Mouse (Mus musculus) T-helper 17 cell (primary cell): Measurements from ENCODE around the gene Lrrd1.
"Not testable (repeated sequence)": the region's sequence is repeated elsewhere in the genome, so short reads cannot be mapped to it uniquely, and the experiment has no call there.

Experiments
- in situ Hi-C, 2 experiments: fragments of 300-600 bp; cut with MboI, MseI; formaldehyde crosslinking; loops; 1 replicate in 1 of 2; 2 replicates in 1 of 2; pipeline ENCODE4 v1.15.1; 2025; ENCODE audit warnings: high pct_unique_total_duplicates in 2 of 2

Lrrd1 gene

DNA sequence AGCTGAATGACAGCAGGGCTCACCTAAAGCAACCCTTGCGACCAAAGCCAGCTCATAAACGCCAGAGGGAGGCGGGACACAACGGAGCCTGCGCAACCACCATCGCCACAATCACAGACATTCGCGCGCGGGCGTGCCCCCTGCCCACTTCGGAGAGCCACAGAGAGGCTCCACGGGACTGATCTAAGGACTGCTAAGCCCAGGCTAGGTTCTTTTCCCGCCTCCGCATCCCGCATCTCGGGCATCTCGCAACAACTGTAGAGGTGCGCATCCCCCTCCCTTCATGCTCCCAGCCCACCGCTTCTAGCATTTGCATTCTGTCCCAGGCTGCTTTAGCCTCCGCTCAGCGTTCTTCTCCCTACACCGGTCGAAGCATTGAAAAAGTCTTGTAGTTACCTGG lies at the start of gene Lrrd1:
Gene Lrrd1 (plus strand): TSS at position 148 of the 400 bp plus-strand sequence.
- in situ Hi-C loops = no loop called here

- in situ Hi-C loops = not testable (repeated sequence)
These were observed 47.9 kb upstream of the Lrrd1 start for GRCm38 (mm10) chr5:3797101-3797500.

GRCm38 (mm10) chr5:3798656-3799055 lies 46.3 kb upstream of the Lrrd1 start:
- in situ Hi-C loops = not testable (repeated sequence)

DNA sequence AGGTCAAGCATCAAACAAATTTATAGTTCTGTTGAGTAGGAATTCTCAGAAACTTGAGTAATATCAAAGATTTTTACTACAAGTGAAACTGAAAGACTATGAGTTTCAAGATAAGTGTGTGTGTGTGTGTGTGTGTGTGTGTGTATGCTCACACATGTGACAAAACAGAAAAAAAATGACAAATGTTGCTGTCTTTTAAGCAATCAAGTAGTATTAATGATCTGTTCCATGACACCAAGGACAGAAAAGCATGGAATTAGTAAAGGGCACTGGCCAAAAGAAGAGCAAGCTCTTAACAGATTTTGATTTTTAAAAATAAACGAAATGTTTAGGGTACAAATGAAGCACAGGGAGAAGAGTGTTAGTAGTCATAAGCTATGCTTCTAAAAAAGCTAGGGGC lies 44.9 kb upstream of the Lrrd1 start:
- in situ Hi-C loops = loop anchor here (5.0 to 10.0 kb wide), 2 partner anchors 82 to 455 kb away; partner anchors contain the start of gene Cdk6 (in 1 of the 2)

GRCm38 (mm10) chr5:3800881-3801280 lies 44.1 kb upstream of the Lrrd1 start:
- in situ Hi-C loops = loop anchor here (5.0 to 10.0 kb wide), 2 partner anchors 81 to 456 kb away; partner anchors contain the start of gene Cdk6 (in 1 of the 2)

DNA sequence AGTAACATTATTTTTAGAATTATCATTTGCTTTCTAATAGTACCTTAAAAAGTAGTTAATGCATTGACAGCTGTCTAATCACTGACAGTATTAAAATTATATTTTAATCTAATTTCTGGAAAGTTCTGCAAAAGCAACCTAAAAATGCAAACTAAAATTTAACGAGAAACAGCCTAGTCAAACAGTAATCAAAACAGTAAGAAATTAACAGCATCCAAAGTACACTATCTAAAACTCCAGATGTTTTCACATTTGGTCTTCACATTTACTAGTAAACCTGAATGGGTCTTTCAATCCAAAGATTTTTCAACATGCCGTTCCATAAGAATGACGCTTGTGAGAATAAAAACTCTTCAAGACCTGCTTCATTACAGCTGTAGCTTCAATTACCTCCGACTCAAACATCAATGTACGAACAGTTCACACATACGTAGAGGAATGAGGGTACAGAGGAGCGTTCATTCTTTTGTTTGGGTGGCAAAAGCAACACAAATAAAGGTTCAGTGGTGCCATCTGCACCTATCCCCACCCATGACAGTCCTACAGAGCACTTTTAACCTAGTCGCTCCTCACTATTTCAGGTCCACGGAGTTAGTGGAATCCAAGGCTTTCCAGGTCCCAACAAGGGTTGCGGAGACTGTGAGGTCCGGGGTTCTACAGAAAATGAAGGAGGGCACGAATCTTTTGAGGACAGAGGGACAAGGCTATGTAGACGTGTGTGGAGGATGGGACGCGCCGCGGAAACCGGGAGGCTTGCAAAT lies 43.1 kb upstream of the Lrrd1 start:
- in situ Hi-C loops = loop anchor here (5.0 to 10.0 kb wide), 2 partner anchors 80 to 457 kb away; partner anchors contain the start of gene Cdk6 (in 1 of the 2)

- in situ Hi-C loops = loop anchor here (5.0 to 10.0 kb wide), 2 partner anchors 80 to 458 kb away; partner anchors contain the start of gene Cdk6 (in 1 of the 2)
These were observed 42.3 kb upstream of the Lrrd1 start, which contains the start of the genes Ankib1 and Krit1 for GRCm38 (mm10) chr5:3802433-3803291. TSS of gene Ankib1 (minus strand) at chr5:3802925. TSS of gene Krit1 (plus strand) at chr5:3803184.

DNA sequence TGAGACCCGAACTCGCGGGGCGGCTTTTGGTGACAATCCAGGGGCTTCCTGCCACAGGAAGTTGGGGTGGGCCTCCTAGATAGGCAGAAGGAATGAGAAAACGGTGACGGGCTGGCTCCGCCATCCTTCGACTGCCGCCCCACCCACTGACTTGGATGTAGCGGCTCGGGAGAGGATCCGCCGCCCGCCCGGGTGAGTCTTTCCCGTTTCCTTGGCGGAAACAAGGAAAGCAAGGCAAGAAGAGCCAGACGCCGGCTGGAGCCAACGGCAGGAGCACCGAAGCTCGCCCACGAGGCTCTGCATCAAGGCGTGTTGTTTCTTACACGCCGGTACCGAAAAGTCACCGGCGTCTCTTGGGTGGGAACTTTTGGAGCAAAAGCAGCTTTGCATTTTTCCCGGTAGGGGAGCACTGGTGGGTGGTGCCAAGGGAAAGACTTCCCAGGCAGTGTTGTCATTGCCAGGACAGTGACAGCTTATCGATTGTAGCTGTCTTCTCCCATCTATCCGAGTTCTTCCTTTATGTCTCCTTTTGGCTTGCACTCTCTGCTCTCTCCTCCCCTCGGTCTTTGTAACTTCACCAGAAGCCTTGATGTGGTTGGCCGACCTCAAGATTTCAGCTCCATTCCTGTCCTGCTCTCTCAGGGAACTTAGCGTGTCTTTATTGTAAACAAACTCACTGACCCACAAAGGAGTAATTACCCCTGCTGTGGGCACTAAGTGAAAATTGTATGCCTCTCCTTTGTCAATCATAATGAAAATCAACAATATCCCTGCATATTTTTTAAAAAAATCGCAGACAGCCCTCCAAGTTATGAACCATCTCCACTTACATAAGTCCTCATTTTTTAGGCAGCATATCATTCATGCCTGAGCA lies 41.4 kb upstream of the Lrrd1 start:
- in situ Hi-C loops = loop anchor here (5.0 to 10.0 kb wide), 2 partner anchors 79 to 459 kb away; partner anchors contain the start of gene Cdk6 (in 1 of the 2)

DNA sequence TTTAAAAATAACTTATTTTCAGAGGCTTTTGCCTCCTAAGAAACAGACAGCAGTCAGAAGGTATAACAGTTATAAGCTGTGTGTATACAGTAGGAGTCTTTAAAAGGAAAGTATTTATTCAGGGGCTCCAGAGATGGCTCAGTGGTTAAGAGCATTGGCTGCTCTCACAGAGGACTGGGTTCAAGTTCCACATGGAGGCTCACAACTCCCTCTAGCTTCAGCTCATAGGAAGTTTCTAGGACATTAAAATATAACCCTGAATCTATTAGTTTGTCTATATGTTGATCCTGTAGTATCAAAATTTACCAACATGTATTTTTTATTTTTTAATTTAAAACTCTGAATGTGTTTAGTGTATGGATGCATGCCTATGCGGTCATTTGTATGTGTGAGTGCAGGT lies 36.5 kb upstream of the Lrrd1 start:
- in situ Hi-C loops = loop anchor here in 1 of 2 experiments (10.0 kb wide), 1 partner anchor 464 kb away; the partner anchor contains the start of gene Cdk6

DNA sequence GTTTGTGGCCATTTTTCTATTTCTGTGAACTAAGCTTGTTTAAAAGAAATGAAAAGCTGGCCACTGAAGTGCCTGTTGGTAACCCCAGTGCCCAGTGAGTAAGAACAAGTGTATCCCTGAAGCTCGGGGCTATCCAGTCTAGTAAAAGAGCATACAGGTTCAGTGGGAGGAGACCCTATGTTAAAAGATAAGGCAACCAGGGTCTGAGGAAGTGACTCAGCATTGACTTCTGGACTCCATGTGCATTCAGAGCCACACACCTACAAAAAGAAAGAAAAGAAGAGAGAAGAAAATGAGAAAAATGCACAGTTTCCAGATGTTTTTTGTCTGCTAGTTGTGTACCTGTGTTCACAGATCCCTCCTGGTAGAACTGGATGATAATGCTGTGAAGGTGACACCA lies 10.9 kb upstream of the Lrrd1 start:
- in situ Hi-C loops = no loop called here

DNA sequence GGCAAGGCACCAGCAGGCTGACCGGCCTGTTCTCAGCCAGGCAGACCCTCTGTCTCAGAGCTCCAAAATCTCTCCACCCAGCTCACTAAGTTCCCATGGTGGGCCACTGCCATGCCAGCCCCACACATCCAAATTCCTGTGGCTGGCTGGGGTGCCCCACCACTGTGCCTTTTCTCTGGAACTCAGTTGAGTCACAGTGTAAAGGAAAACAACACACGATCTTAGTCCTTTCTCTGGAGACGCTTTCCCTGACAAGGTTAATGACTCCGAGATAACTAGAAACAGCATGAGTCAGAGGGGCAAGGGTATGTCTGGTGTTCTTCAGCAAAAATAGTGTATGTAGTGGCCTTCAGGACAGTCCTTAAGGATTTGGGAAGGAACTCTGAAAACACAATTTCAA lies 25.2 kb downstream of the Lrrd1 start:
- in situ Hi-C loops = loop anchor here in 1 of 2 experiments (25.0 kb wide), 1 partner anchor 717 kb away; no protein-coding TSS in a partner anchor

- in situ Hi-C loops = loop anchor here in 1 of 2 experiments (25.0 kb wide), 1 partner anchor 715 kb away; no protein-coding TSS in a partner anchor
These were observed 27.4 kb downstream of the Lrrd1 start for GRCm38 (mm10) chr5:3872348-3872747.

DNA sequence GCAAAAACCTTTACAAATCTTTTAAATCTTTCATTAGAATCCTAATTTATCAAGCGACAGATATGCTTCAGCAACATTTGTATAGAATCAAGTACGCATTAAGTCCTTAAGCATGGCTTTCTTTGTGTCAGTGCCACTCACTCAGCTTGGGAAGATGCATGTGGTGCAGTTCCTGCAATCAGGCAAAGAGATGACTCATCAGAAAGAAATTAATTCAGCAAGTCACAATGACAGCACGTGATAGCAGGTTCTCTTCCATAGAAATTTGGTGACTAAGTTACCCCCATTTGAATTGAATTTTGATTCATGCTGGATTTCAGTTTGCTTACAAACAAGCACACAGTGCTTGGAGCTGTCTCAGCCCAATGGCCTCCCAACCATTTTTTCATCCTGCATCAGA lies 28.5 kb downstream of the Lrrd1 start:
- in situ Hi-C loops = loop anchor here in 1 of 2 experiments (25.0 kb wide), 1 partner anchor 714 kb away; no protein-coding TSS in a partner anchor

- in situ Hi-C loops = loop anchor here (5.0 kb wide), 2 partner anchors 320 to 325 kb away; no protein-coding TSS in a partner anchor
These were observed 41.9 kb downstream of the Lrrd1 start for GRCm38 (mm10) chr5:3886862-3887261.

GRCm38 (mm10) chr5:3889201-3889600 lies 44.2 kb downstream of the Lrrd1 start:
- in situ Hi-C loops = loop anchor here (5.0 kb wide), 2 partner anchors 318 to 323 kb away; no protein-coding TSS in a partner anchor

GRCm38 (mm10) chr5:3893459-3894293 lies 48.7 kb downstream of the Lrrd1 start, which contains the start of gene Mterf1a:
TSS of gene Mterf1a (minus strand) at chr5:3893933.
- in situ Hi-C loops = loop anchor here in 1 of 2 experiments (5.0 kb wide), 2 partner anchors 209 to 299 kb away; partner anchors contain the start of genes Cyp51 and Mterf1b

GRCm38 (mm10) chr5:3894294-3894619 lies 49.3 kb downstream of the Lrrd1 start:
- in situ Hi-C loops = loop anchor here in 1 of 2 experiments (5.0 kb wide), 2 partner anchors 208 to 298 kb away; partner anchors contain the start of genes Cyp51 and Mterf1b

DNA sequence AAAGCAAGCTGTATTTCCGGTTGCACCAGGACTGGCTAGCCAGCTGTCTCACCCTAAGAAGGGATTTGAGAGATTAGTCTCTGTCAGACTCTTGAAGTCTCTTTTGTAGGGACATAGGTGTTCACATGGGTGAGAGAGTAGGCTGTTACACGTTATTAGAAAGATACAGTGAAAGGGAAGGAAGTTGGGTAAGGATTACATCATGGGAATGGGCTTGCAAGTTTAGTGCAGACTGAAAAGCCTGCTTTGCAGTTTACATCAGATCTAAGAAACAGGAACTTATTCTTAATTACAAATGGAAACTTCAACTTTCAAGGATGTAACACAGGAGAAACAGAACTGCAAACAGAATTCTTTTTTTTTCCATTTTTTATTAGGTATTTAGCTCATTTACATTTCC lies 60.5 kb downstream of the Lrrd1 start:
- in situ Hi-C loops = no loop called here
